Mouse (Mus musculus) MEL-GATA-1-ER (cell line): ENCODE measurements around the gene Ddx5.
"Not testable (repeated sequence)": the region's sequence is repeated elsewhere in the genome, so short reads cannot be mapped to it uniquely, and the experiment has no call there.

Experiments
- DNase-seq: peaks from one replicate; pipeline ENCODE4 v3.0.0-alpha.2; 2012; ENCODE audit warnings: low read depth; ENCODE audit errors: extremely low read depth

Ddx5 gene

DNA sequence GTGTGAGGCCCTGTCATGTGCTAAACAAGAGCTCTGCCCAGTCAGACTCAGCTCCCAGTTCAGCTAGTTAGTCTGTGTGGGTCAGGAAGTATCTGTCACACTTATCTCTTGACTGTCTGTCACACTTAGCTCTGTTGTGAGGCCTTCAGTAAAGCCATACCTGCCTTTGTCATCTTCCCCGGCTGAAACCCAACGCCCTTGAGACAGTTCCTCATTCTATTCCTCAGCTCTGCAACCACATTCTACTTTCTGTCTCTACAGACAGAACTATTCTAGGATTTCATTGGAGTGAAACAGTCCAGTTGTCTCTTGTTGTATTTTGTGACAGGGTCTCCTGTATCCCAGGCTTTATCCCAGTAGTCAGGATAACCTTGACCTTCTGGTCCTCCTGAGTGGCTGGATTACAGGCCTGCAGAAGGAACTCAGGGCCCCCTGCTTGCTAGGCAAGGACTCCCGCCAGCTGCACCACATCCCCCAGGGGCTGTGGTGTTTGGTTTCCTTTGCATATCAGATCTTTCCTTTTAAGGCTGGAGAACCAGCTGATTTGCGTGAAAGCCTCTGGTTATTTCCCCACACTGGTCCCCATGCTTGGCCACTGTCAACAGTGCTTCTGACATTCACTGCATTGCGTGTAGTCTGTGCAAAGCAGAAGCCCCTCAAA, 26.7 kb downstream of the Ddx5 start:
- peak; percentile 86 for DNase-seq

DNA sequence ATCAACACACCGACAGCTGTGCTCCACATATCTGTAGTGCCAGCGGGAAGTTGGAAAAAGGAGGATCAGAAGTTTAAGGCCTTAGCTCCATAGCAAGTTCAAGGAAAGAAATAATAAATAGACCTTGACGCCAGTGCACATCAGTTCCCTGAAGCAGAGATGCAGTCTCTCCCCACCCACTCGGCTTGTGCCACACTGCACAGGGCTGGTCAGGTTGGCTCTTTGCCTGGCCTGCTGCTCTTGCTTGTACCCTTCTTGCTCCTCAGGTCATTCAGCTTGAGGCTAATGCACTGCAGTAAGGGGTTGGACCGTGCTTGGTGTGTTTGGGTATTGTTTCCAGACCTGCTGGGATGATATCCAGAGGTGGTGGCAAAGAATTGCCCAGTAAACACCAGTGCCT, 28.5 kb downstream of the Ddx5 start:
- DNase-seq = no peak

DNA sequence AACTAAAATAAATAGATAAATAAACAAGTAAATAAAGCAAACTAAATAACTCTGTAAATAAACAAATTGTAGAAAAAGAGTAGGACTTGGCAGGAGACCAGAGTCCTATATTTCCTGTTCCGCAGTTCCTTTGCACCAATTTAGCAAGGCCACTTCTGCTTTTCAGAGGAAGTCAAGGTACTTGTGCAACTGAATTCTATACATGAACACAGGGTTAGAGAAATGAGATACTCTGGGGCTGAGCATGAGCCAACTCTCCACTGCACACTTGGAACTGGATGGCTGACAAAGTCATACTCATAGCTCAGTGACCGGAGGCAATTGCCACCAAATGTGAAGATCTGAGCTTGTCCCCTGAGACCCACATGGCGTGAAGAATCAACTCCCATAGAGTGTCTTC, 30.0 kb downstream of the Ddx5 start:
- peak; percentile 85 for DNase-seq

DNA sequence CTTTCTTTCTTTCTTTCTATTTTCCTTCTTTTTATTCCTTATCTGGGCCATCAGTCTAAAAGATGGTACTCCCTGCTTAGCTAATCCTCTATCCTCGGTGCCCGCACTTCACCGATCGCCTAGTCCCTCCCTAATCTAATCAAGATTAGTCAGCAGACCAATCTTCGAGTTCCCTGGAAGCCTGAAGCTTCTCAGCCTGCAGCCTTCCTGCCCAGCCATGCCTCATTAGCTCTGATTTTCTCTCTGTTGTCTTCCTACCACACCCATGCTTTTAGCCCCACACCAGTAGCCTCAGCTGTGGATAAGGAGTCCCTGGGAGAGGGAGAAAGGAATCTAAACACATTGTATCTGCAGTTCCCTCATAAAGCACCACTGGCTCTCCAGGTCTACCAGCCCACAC, 33.4 kb downstream of the Ddx5 start:
- DNase-seq = no peak

DNA sequence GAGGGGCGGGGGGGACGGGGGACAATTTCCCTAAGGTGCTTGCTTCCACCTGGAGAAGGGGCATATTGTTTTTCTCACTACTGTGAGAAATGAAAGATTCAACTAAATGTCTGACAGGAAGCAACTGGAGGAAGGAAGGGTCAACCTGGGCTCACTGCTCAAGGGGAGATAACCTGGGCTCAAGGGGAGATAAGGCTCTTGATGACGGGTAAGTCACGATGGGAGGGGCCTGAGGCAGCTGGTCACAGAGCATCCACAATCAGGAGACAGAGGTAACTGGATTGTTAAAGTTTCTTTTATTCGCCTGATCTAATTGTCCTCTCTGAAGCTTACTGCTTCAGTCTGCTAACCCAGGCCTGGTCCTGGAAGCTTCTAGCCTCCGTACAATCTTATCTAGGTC, 35.7 kb downstream of the Ddx5 start:
- no peak for DNase-seq

DNA sequence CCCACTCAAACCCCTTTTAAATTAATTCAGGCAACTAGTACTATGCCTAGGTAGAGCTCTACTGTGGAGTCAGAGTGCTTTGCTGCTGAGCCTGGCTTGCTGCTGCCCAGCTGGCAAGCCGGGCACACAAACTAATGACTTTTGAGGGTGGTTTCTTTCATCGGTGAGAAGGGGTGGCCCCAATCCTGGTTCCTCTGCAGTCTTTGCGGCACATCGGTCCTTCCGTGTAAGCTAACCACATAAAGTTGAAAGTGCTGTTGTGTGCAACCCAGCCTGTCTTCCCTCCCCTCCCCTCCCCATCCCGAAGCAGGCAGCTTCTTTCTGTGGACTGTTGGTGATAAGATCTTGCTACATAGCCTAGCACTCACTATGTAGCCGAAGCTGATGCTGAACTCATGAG, 36.9 kb downstream of the Ddx5 start:
- no peak for DNase-seq

DNA sequence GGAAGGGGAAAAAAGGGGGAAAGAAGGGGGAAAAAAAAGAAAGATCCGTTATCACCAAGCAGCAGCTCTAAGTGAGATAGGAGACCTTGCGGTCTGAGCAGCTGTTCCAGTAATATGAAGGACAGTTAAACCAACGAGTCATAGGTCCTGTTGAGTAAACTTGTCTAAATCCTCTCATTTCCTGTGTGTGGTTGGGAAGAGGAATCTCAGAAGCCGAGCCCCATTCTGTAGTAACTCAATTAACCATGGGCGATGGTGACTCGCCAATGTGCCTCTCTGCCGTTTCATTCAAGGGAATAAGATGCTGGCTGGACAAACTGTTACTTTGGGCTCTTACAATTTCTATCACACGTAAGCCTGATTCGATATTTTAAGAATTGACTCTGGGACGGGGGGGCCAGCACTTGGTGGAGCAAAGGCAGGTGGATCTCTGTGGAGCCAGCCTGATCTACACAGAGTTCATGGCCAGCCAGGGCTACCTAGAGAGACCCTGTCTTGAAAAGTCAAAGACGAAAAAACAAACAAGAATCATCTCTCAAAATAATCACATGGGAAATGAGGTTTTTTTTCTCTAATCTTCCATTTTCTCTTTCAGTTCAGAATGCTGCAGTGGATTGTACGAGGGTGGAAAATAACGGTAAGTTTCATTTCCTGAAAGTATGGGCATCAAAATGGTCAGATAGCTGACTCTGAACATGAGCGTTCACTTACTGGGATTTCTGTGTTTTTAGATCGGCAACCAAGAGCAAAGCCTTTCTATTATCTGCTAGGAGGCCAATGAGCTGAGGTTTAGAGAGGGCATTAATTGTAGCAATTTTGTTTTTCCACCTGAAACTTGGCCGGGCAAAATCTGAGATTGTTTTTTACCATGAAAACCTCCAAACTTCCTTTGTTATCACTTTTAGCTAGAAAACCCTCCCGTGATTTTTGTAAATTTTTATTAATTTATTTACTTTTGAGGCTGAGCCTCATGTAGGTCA, 37.7 kb downstream of the Ddx5 start, which contains the start of gene Milr1:
Milr1 (plus strand) TSS at position 188 of the 980 bp plus-strand sequence.
- no peak for DNase-seq

DNA sequence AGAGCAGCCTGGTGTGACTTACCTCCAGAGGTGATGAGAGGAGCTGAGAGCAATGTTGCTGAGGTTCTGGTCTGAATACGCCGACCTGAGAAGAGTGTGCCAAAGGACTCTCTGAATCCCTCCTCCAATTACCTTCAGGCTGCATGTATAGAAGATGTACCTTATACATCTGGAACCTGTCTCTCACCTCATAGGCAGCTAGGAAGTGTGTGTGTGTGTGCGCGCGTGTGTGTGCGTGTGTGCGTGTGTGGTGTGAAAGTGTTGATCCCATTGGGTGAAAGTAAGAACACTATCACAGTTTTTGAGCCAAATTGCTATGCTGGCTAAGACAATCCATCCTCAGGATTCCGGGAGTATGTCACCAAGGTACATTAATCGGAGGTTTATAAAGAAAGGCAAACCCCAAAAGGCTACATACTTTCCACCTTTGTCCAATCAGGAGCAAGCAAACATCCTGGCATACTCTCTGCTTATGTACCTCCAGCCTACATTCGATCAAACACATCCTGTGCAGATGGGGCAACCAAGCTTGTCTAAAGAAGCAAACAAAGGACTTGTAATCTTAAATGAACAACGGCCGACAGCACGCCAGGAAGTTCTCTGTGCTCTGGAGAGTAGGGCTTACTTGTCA, 38.7 kb downstream of the Ddx5 start, which contains the start of gene Pecam1:
Pecam1 (minus strand) TSS at position 508 of the 631 bp plus-strand sequence.
- DNase-seq = no peak

DNA sequence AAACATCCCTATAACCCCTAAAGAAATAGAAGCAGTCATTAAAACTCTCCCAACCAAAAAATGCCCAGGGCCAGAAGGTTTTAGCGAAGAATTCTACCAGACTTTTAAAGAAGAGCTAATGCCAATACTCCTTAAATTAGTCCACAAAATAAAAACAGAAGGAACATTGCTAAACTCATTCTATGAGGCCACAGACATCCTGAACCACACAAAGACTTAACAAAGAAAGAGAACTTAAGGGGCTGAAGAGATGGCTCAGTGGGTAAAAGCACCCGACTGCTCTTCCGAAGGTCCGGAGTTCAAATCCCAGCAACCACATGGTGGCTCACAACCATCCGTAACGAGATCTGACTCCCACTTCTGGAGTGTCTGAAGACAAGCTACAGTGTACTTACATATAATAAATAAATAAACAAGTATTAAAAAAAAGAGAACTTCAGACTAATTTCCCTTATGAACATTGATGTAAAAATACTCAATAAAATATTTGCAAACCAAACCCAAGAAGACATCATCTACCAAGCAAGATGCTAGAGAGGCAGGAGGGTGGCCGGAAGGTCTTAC, 39.3 kb downstream of the Ddx5 start:
- not testable (repeated sequence) for DNase-seq

DNA sequence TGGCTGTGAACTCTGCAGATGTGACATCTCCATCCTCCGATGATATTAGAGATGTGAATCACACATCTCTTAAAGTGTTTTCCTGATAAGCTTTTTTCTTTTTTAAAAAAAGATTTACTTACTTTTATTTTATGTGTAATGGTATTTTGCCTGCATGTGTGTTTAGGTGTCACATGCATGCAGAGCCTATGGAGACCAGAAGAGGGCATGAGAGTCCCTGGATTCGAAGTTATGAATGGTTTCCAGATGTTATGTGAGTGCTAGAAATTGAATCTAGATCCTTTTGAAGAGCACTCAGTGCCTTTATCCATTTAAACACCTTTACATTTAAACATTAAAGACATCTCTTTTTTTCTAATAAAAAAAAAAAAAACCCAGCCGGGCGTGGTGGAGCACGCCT, 44.0 kb downstream of the Ddx5 start:
- no peak for DNase-seq

DNA sequence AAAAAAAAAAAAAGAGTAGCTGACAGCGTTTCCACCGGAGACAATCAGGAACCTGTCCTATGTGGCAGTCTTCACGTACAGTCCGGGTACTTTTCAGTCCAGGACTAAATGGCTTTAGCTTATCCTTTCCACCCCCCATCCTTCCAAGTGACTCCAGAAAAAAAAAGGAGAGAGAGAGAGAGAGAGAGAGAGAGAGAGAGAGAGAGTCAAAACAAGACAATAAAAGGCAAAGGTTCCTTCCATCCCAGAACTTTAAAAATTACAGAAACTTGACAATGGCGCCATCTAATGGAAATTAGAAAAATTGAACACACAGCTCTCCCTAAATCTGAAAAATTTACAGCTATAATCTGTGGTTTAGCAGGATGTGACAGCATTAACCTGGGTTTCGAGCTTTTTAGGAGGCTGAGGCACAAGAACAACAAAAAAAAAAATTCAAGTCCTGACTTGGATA, 46.6 kb downstream of the Ddx5 start:
- peak; percentile 42 for DNase-seq

DNA sequence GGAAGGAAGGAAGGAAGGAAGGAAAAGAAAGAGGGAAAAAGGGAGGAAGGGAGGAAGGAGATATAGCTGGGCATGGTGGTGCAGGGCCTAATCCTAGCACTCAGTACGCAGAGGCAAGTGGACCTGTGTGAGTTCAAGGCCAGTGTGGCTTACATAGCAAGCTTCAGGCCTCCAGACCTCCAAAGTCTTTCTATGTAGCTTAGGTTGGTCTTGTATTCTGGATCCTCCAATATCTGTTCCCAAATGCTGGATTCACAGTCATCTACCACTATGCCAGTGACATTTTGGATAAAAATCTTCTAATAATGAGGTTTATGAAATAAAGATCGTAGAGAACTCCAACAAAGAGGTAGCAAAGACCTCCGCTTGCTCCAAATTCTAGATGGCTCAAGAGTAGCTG, 47.2 kb downstream of the Ddx5 start:
- DNase-seq = no peak

DNA sequence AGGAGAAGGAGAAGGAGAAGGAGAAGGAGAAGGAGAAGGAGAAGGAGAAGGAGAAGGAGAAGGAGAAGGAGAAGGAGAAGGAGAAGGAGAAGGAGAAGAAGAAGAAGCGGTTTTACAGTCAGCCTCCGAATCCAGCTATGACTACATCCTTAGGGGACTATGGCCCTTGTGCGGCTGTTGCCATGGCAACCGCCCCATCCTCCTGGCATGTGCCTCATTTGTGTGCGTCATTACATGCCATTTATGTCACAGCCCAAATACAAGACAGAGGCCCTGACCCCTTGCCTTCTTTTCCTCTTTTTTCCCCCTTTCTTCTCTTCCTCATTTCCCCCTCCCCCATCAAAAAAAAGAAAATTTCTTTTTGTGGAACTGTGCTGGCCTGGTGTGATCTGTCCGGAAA, 47.8 kb downstream of the Ddx5 start:
- no peak for DNase-seq

DNA sequence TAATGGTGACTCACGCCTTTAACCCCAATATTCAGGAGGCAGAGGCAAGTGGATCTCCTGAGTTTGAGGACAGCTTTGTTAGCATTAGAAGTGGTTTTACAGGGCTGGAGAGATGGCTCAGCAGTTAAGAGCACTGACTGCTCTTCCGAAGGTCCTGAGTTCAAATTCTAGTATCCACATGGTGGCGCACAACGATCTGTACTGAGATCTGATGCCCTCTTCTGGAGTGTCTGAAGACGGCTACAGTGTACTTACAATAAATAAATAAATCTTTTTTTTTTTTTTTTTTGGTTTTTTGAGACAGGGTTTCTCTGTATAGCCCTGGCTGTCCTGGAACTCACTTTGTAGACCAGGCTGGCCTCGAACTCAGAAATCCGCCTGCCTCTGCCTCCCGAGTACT, 48.3 kb downstream of the Ddx5 start:
- not testable (repeated sequence) for DNase-seq

DNA sequence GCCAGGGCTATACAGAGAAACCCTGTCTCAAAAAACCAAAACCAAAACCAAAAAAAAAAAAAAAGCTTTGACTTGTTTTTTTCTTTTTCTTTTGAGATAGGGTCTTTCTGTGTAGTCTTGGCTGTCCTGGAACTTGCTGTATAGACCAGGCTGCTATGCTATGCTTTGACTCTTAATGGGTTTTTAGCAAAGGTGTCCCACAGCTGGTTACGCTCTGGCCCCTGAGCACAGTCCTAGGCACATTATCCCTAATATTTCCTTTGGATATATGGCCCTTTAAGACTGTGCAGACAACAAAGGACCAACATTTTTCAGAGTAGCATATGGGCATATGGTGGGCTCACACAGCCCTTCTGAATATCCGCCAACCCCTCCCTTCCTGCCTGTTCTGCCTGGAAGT, 49.9 kb downstream of the Ddx5 start:
- DNase-seq = no peak

DNA sequence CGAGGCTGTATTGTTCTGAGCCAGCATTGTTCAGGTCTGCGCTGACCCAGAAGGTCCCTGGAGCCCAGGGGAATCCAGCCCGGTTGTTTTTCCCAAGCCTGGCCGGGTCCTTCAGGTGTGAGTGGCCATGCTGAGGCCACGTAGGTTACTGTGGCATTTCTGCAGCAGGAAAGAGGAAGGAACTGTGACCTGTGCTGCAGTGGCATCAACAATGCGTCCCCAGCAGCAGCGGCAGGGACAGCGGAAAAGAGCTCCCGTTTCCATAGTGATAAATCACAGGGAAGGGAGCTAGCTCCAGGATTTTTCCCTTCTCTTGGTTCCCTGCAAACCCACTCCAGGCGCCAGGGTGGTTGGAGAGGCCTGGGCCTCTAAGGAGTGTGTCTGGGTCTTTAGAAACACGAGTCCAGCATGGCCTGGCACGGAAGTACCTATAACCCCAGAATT, 51.8 kb downstream of the Ddx5 start:
- no peak for DNase-seq

DNA sequence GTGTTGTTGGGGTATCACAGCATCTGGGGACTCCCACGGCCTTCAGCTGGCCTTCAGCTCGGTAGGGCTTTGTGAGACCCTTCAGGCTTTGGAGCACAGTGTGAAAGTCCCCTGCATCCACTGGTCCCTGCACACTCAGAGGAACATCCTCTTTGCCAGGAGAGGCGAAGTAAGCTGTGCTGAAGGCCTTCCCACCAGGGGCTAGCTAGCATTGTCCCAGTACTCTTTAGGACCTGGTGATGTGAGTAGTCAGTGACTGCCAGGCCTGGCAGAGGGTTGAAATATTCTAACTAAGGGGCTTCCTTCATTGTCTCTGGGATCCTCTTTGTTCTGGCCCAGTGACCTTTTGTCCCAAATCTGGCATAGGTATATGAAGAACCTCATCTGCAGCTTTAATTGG, 52.4 kb downstream of the Ddx5 start:
- no peak for DNase-seq

DNA sequence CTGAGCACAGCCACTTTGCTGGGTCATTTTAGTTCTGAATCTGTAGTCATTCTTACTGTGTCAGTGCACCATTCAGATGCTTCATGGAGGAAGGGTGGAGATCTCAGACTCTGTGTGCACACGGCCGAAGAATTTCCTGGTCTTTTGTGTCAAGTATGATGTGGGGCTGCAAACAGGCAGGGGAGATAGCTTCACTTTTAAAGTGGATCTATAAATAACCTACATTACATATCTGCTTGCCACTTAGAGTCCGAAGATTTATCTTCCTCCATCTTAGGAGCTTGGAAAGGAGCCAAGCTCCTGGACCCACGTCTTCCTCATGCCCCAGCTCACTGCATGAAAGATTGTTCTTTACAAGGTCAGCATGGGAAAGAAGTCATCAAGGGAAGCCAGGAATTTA, 58.3 kb downstream of the Ddx5 start:
- DNase-seq = no peak
